Mouse (Mus musculus): Measurements from ENCODE around the gene Dnm3.

Dnm3 gene

GRCm38 (mm10) chr1:161951009-161951779, 526.6 kb downstream of the Dnm3 start:
- DNase-seq (ENCODE audit: low spot score), result no peak

- DNase-seq (ENCODE audit: low spot score), result no peak
These were observed 535.8 kb downstream of the Dnm3 start for GRCm38 (mm10) chr1:161942082-161942481.
